Mouse (Mus musculus) myocyte (in vitro differentiated cells): ENCODE results near the gene Gm3854.

Experiments
- POLR2A ChIP-seq: IDR thresholded peaks from one replicate; pipeline ENCODE4 v1.6.1; 2011; ENCODE audit warnings: low read depth, mild to moderate bottlenecking, control low read depth, moderate library complexity; ENCODE audit not compliant: insufficient read length
- POLR2AphosphoS2 ChIP-seq: IDR thresholded peaks from one replicate; pipeline ENCODE4 v1.6.1; 2011; ENCODE audit warnings: low read depth, control low read depth; ENCODE audit not compliant: insufficient read length
- TCF12 ChIP-seq: IDR thresholded peaks from one replicate; pipeline ENCODE4 v1.6.1; 2011; ENCODE audit warnings: mild to moderate bottlenecking, control low read depth; ENCODE audit not compliant: poor library complexity, insufficient read depth, severe bottlenecking
- USF1 ChIP-seq: IDR thresholded peaks from one replicate; pipeline ENCODE4 v1.6.1; 2011; ENCODE audit warnings: low read depth, mild to moderate bottlenecking, control low read depth, moderate library complexity

GRCm38 (mm10) chr7:6389449-6389848, 45.9 kb downstream of the Gm3854 start:
- TF ChIP-seq POLR2AphosphoS2 (no peak), POLR2A (no peak), USF1 (no peak), TCF12 (no peak)
